Mouse (Mus musculus): Measurements from ENCODE around the gene Adprh.

GRCm38 (mm10) chr16:38425799-38426198 is 26.7 kb downstream of the Adprh start:
- TF ChIP-seq POLR2A (IDR thresholded peaks at IDR 0.05; ENCODE audit: borderline replicate concordance, extremely low read depth, insufficient read depth, insufficient read length, poor library complexity, severe bottlenecking) = no peak
- no peak for TF ChIP-seq CTCF (IDR thresholded peaks at IDR 0.05; ENCODE audit: borderline replicate concordance, extremely low read depth, insufficient read depth, insufficient read length)

Measured in brain, embryonic 14.5 days (tissue).